Mouse (Mus musculus) ES-Bruce4 (cell line): Measurements from ENCODE around the gene Astn2.

ENCODE experiments used
- CTCF ChIP-seq: IDR thresholded peaks from one replicate; pipeline ENCODE4 v1.8.1; 2011; ENCODE audit warnings: low read depth, low read length
- EP300 ChIP-seq: IDR thresholded peaks from 2 replicates; pipeline ENCODE4 v1.6.1; 2011; ENCODE audit warnings: low read depth, low read length; ENCODE audit not compliant: insufficient read depth
- POLR2A ChIP-seq: IDR thresholded peaks from one replicate; pipeline ENCODE4 v1.8.1; 2011; ENCODE audit warnings: low read length; ENCODE audit not compliant: insufficient read depth

DNA sequence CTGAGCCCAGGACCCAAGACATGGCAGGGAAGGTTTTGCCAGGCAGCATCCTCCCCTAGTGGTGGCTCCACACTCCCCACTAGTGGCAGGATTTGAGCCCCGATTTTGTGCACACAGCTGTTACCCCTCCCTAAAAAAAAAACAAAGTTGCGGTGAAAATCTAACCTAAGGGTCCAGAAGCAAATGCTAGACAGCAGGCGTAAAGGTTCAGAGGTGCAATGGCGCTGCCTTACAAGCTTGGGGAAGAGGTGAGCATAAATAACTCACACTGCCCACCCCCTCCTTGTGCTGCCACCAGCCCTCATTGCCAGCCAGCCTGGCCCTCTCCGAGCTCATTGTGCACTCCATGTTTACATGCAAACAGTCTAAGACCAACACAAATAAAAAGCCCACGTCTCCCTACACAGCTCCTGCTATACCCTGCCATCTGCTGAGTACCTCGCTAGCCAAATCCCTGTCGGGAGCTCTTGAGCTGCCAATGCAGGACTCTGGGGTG, 3.2 kb downstream of the Astn2 start:
- TF ChIP-seq CTCF (peak; percentile 5), POLR2A (no peak), EP300 (no peak)
